Mouse (Mus musculus): Measurements from ENCODE around the gene Sik3.

GRCm38 (mm10) chr9:46175938-46176375, 163.3 kb downstream of the Sik3 start:
- TF ChIP-seq EP300 (IDR thresholded peaks at IDR 0.05) (peak; percentile 92), CTCF (IDR thresholded peaks at IDR 0.05) (no peak)

Measured in lung, postnatal 0 days (tissue).